Mouse (Mus musculus) erythroblast, embryonic 14.5 days (primary cell): ENCODE measurements at regions not wholly inside any gene's neighbourhood (a gene's known extent, or its start where the extent isn't known, plus 50 kb on each side); places are given as distances from the start of the nearest gene placed in this dataset.

Source experiments
- GATA1 ChIP-seq: IDR thresholded peaks from 2 replicates; pipeline ENCODE4 v1.6.1; 2012; ENCODE audit warnings: low read length, inconsistent platforms, mixed read lengths
- TAL1 ChIP-seq: IDR thresholded peaks from 3 replicates; pipeline ENCODE4 v1.6.1; 2012; ENCODE audit warnings: low read length, inconsistent platforms, mixed read lengths

DNA sequence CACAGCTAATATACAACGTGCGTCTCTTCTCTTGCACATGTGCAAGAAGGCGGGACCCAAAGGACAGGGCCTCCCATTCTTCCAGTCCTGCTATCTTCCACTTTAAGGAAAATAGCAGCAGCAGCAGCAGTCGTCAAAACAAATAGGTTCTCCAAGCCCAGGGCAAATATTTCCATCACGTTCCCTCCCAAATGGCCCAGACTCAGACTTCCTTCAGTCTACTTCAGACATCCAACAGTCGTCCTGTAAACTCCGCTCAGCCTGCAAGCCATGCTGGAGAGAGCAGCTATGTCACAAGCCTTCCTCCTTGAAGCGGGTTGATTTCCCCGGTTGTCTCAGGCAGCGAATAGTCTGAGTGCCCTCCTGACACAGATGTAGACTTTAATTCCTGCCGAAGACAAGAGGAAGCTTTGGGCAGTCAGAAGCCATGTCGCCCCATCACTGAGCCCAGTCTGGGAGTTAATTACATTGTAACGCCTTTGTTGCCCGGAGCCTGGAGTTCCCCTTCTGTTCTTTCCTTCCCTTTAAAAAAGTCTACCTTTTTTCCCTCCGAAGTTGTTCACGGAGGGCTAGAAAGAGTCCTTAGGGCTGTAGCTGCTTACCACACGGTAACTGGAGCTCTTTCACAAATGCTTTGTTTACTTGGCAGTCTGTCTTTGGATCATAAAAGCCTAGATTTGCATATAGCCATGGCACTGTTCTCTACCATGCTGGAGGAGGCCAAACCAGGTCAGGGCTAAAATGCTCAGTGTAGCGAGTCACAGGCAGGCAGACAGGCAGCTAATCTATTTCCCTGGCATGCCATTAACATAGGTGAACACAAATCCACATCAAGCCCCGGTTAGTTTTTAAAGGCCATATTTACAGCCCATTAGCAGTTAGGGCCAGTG, 236.7 kb downstream of the Gm10260 start:
- TF ChIP-seq TAL1: no peak
- no peak for TF ChIP-seq GATA1
